Mouse (Mus musculus): ENCODE measurements around the gene Lrp6.

DNA sequence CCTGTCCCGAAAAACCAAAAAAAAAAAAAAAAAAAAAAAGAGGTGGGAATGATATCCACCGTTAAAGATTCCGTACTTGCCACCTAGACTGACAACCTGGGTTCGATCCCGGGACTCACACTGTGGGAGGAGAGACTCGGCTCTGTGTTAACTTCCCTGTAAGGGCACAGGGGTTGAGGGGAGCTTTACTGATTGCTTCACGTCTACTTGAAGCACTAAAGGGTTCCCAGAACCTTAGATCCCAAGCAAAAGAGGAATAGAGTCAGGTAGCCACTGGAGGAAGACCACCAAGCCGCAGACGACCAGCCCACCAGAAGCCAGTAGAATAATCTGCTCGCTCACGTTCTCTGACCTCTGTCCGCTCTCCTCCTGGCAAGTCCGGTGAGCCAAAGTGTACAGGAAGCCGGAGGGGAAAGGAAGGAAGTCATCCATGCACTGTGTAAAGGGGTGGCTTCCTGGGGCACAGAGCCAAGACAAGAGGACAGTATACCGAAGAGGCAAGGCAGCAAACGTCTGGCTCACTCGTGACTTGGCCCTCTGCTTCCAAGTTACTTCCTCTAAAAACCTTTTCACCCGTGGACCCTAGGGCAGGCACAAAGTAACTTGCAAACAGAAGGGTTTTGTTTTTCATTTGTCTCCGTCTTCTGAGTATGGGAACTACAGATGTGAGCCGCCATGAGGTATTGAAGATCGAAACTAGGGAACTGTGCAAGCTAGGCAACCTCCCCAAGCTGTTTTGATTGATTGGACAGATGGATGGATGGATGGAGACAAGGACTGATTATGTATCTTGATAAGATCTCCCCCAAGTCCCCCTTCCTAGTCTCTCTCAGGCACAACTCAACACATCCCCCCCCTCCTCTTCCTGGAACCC, 28.0 kb upstream of the Lrp6 start:
- TF ChIP-seq POLR2A (IDR thresholded peaks at IDR 0.05; ENCODE audit: control insufficient read depth, low read depth, low read length) (no peak), CTCF (IDR thresholded peaks at IDR 0.05; ENCODE audit: control insufficient read depth, insufficient read depth, insufficient replicate concordance, low read depth, low read length) (no peak)
